Mouse (Mus musculus) kidney, adult 2 months (tissue): ENCODE data around the gene Slmap. TPM values are rescaled to one million over a fixed set of nuclear protein-coding genes. Genes with fewer than 3 reads are reported as not detected.

Experiments used
- DNase-seq: peaks from one replicate; pipeline ENCODE4 v3.0.0; 2021
- H3K27ac ChIP-seq: fragments of 200-500 bp; 2 replicates; pipeline ENCODE4 v1.5.1; 2012; ENCODE audit warnings: low read depth, low read length, control low read depth, inconsistent platforms; ENCODE audit not compliant: insufficient read depth
- H3K27me3 ChIP-seq: fragments of 200-500 bp; replicated peaks from 2 replicates; pipeline ENCODE4 v1.6.1; 2012; ENCODE audit warnings: mild to moderate bottlenecking, moderate library complexity, low read length, inconsistent platforms; ENCODE audit not compliant: control insufficient read depth, insufficient read depth
- H3K36me3 ChIP-seq: fragments of 200-500 bp; 2 replicates; pipeline ENCODE4 v1.6.1; 2012; ENCODE audit warnings: mild to moderate bottlenecking, moderate library complexity, low read length, inconsistent platforms; ENCODE audit not compliant: control insufficient read depth, insufficient read depth
- H3K4me1 ChIP-seq: fragments of 200-500 bp; 2 replicates; pipeline ENCODE4 v1.6.1; 2011; ENCODE audit warnings: low read length; ENCODE audit not compliant: control insufficient read depth, insufficient read depth
- H3K4me3 ChIP-seq: fragments of 200-500 bp; 2 replicates; pipeline ENCODE4 v1.5.1; 2011; ENCODE audit warnings: mild to moderate bottlenecking, low read depth, low read length, control low read depth; ENCODE audit not compliant: insufficient read depth
- CTCF ChIP-seq: fragments of 200-500 bp; conservative IDR thresholded peaks from 2 replicates; pipeline ENCODE4 v1.5.1; 2011; ENCODE audit warnings: low read depth, mild to moderate bottlenecking, control low read depth, low read length, moderate library complexity, mixed read lengths; ENCODE audit not compliant: insufficient read depth, insufficient read length
- POLR2A ChIP-seq: fragments of 200-500 bp; IDR thresholded peaks from one replicate; pipeline ENCODE4 v1.6.1; 2011; ENCODE audit warnings: low read depth, low read length, control low read depth
- WGBS: fragments of 180-500 bp; shearing (Covaris S2); methylation state at CpG from one replicate; pipeline ENCODE4 v1.1.7; 2018; 5-methylcytosine and 5-hydroxymethylcytosine counted together
- polyA plus RNA-seq: library from polyadenylated mRNA; depleted of rRNA; stranded (reverse); fragments of >200 nt; gene quantifications from 2 replicates; pipeline ENCODE4 v1.2.3, GENCODE M21; 2012

The Slmap gene
- polyA plus RNA-seq, 1 experiment: 19.3 TPM

DNA sequence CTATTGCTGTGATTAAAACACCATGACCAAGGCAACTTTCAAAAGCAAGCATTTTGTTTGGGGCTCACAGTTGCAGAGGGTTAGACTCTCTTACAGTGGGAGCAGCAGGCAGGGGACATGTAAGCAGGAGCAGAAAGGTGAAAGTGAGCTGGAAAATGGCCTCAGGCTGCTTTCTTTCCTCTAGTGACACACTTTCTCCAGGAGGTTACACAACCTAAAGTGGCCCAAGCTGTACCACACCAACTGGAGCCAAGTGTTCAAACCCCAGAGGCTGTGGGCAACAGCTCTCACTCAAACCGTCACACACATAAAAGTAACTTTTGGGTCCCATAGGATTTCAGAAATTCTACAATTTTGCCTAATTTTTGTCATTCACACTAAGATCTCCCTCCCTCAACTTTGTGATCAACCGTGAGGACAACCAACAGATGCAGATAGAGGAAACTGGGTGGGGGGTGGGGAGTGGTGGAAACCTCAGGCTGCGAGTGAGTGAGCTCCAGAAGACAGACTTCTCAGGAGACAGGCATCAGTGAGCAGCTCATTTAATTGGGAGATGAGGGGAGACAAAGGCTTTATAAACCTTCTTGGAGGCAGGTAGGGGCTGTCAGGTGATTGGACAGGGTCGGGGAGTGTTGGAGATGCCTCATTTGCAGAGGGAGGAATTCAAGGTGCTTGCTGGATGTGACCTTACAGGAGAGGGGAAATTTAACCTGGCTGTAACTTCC lies 37.4 kb upstream of the Slmap start:
- Histone ChIP-seq H3K4me3 (no peak overlapping the region), H3K27me3 (no peaks in the 10 kb centered on the region), H3K4me1 (no peaks in the 10 kb centered on the region), H3K36me3 (no peaks in the 10 kb centered on the region), H3K27ac (no peak overlapping the region)
- TF ChIP-seq POLR2A (no peak), CTCF (no peak)
- peak; percentile 40 for DNase-seq
- 55% methylated on average over 4 of the region's 4 CpGs for WGBS

DNA sequence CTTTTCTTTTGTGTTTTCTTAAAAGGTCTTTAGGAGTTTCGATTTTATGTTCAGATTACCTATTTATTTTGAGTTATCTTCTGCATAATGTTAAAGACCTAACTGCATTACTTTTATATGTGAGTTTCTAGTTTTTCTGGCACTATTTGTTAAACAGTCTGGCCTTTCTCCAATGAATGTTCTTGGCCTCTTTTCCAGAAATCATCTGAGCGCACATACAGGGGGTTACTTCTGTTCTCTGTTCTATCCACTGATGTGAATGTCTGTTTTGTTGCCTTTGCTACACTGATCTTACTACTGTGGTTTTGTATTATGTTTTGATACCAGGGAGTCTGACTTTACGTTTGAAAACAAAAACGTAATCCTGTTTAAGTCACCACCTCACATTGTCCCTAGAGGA lies 35.1 kb upstream of the Slmap start:
- 72% methylated on average over 4 of the region's 4 CpGs for WGBS
- Histone ChIP-seq H3K27me3 (no peaks in the 10 kb centered on the region), H3K36me3 (no peaks in the 10 kb centered on the region), H3K27ac (no peak overlapping the region), H3K4me1 (no peaks in the 10 kb centered on the region), H3K4me3 (no peak overlapping the region)
- no peak for DNase-seq
- TF ChIP-seq CTCF (no peak), POLR2A (no peak)

DNA sequence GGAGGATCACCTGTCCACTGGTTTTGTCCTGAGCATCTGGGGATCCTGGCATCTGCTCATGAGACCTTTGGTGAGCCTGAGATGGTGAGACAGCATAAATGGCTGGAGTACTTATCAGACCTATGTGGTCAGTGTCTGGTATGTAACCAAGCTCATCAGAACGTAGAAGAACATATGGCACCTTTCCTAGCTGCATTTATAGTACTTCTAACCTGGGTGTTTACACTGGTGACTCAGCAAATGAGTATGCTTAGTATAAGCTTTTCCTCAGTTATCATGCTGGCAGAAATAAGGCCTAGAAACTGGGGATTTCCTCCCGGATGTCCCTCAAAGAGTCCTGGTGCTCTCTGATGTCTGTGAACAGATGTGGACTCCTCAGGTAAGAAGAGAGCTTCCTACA lies 27.5 kb upstream of the Slmap start:
- WGBS: 86% methylated on average over 2 of the region's 2 CpGs
- no peaks in the 10 kb centered on the region for H3K27me3 ChIP-seq

DNA sequence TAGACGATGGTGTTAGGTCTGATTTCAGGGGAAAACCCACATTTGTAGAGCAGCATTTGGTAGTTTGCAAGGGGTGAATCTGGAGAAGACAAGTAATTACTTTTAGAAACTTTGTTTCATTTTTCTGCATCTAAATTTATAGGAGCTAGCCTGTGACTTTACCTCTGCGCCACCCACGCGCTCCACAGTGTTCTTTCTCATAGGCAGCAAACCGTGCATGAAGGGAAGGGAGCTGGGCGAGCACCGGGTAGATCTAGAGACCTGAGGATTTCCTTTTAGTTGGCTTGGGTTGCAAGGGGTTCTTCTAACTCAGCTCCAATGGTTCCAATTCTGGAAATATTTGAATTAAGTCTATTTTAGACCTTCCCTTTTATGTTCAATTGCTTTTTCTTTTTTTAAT lies 23.8 kb upstream of the Slmap start:
- Histone ChIP-seq H3K4me3 (no peak overlapping the region), H3K27me3 (no peaks in the 10 kb centered on the region; the same call in 1 of the 2 replicates), H3K36me3 (no peaks in the 10 kb centered on the region), H3K4me1 (peaks cover 5% of the 10 kb centered on the region; the same call in 1 of the 2 replicates), H3K27ac (no peak overlapping the region)
- 84% methylated on average over 7 of the region's 7 CpGs for WGBS
- DNase-seq: peak; percentile 40
- TF ChIP-seq POLR2A: no peak
- no peak for TF ChIP-seq CTCF

More for the DNA sequence above, 27.5 kb upstream of the Slmap start:
- no peaks in the 10 kb centered on the region for H3K36me3 ChIP-seq
- peaks cover 3% of the 10 kb centered on the region; the same call in 1 of the 2 replicates for H3K4me1 ChIP-seq
- H3K27ac ChIP-seq: no peak overlapping the region
- no peak for DNase-seq
- TF ChIP-seq POLR2A (no peak), CTCF (no peak)
- no peak overlapping the region for H3K4me3 ChIP-seq

DNA sequence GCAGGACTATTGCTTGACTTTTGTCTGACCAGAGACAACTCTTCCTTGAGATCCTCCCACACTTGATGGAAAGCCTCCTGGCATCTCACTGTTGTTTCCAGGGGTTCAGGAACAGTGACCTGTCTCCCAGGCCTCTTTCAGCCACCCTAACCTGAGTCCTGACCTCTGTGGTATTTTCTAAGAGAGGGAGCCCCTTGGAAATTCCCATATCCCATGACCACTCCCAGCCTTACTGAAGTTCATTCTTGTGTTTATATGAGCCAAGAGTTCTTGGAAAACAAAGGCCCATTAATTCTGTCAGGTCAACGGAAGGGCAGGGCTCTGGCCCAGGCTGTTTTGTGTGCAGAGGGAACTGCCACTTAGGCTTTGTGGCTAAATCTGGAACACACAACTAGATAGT lies 22.9 kb upstream of the Slmap start:
- Histone ChIP-seq H3K36me3 (no peaks in the 10 kb centered on the region), H3K4me3 (no peak overlapping the region), H3K27me3 (no peaks in the 10 kb centered on the region; the same call in 1 of the 2 replicates), H3K27ac (peak overlapping the region; percentile 77), H3K4me1 (peaks cover 5% of the 10 kb centered on the region; the same call in 1 of the 2 replicates)
- no peak for TF ChIP-seq CTCF
- TF ChIP-seq POLR2A: no peak
- DNase-seq: peak; percentile 75
- WGBS: 35% methylated on average over 1 of the region's 1 CpGs

DNA sequence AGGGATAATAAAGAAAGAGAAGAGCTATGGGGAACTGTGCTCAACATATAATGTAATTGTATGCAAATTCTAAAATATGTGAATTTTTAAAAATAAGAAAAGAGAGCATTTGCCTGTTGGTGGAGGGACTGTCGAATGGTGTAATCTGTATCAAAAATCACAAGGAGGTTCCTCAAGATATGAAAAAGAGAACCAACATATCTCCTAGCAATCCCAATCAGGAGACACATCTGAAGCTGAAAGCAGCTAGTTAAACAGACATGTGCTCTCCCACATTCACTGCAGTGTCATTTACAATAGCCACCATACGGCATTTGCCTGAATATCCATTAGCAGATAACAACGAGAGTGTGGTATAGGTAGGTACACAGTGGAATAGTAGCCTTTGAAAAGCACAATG lies 18.1 kb upstream of the Slmap start:
- H3K27me3 ChIP-seq: no peaks in the 10 kb centered on the region; the same call in 1 of the 2 replicates
- TF ChIP-seq CTCF (no peak), POLR2A (no peak)
- peaks cover 2% of the 10 kb centered on the region; the same call in 1 of the 2 replicates for H3K4me1 ChIP-seq
- WGBS: 89% methylated on average over 3 of the region's 3 CpGs
- no peak overlapping the region for H3K4me3 ChIP-seq
- no peak for DNase-seq
- H3K36me3 ChIP-seq: no peaks in the 10 kb centered on the region
- no peak overlapping the region for H3K27ac ChIP-seq

DNA sequence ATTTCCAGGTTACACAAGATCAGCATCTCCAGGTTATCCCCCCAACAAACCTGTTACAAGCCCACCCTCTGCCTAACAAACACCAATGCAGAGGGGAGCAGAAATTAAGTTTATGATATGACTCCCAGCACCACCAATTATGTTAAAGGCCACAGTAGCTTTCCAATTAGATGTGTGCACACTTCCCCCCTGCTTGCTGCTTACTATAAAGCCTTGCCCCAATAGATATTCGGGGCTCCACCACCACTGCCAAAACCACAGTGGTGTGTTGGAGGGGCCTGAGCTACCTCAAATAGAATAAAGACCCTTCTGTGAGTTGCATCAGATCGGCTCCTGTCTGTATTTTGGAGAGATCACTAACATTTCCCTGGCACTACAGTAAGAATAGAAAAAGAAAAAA lies 17.7 kb upstream of the Slmap start:
- H3K27ac ChIP-seq: no peak overlapping the region
- no peaks in the 10 kb centered on the region for H3K36me3 ChIP-seq
- 83% methylated on average over 2 of the region's 2 CpGs for WGBS
- H3K4me3 ChIP-seq: no peak overlapping the region
- DNase-seq: no peak
- TF ChIP-seq POLR2A (no peak), CTCF (no peak)
- no peaks in the 10 kb centered on the region; the same call in 1 of the 2 replicates for H3K27me3 ChIP-seq
- H3K4me1 ChIP-seq: peaks cover 2% of the 10 kb centered on the region; the same call in 1 of the 2 replicates
